Mouse (Mus musculus): Measurements from ENCODE around the gene Ccsap. TPM values are rescaled to one million over a fixed set of nuclear protein-coding genes. Genes with fewer than 3 reads are reported as not detected.

Ccsap gene
- polyA plus RNA-seq, 1 experiment, result not detected

- WGBS, result 12% methylated on average over 5 of the region's 5 CpGs
- H3K27ac ChIP-seq (ENCODE audit: insufficient read depth, low read depth, low read length), result peak overlapping the region; percentile 75
- TF ChIP-seq CTCF (IDR thresholded peaks at IDR 0.05; ENCODE audit: insufficient read depth, low read depth, low read length) (no peak), POLR2A (IDR thresholded peaks at IDR 0.05; ENCODE audit: insufficient read depth, low read depth, low read length) (no peak)
Observed at GRCm38 (mm10) chr8:123866971-123867370, 7.0 kb upstream of the Ccsap start.

GRCm38 (mm10) chr8:123865786-123866185, 5.8 kb upstream of the Ccsap start:
- Histone ChIP-seq H3K4me3 (ENCODE audit: insufficient read depth, low read depth, low read length) (no peak overlapping the region), H3K27ac (ENCODE audit: insufficient read depth, low read depth, low read length) (no peak overlapping the region), H3K4me1 (ENCODE audit: control insufficient read depth, insufficient read depth, low read length) (peaks cover 24% of the 10 kb centered on the region)
- TF ChIP-seq POLR2A (IDR thresholded peaks at IDR 0.05; ENCODE audit: insufficient read depth, low read depth, low read length) (no peak), CTCF (IDR thresholded peaks at IDR 0.05; ENCODE audit: insufficient read depth, low read depth, low read length) (no peak)
- WGBS, result 82% methylated on average over 7 of the region's 7 CpGs

More at GRCm38 (mm10) chr8:123866971-123867370, 7.0 kb upstream of the Ccsap start:
- Histone ChIP-seq H3K4me3 (ENCODE audit: insufficient read depth, low read depth, low read length) (no peak overlapping the region), H3K4me1 (ENCODE audit: control insufficient read depth, insufficient read depth, low read length) (peaks cover 24% of the 10 kb centered on the region)

GRCm38 (mm10) chr8:123860386-123860785, 377 bp upstream of the Ccsap start:
- peak overlapping the region; percentile 99; the same call in 1 of the 2 replicates for H3K27ac ChIP-seq (ENCODE audit: insufficient read depth, low read depth, low read length)
- WGBS, result 76% methylated on average over 4 of the region's 4 CpGs

GRCm38 (mm10) chr8:123858941-123859647, 915 bp downstream of the Ccsap start:
- Histone ChIP-seq H3K27ac (ENCODE audit: insufficient read depth, low read depth, low read length) (peak overlapping the region; percentile 99), H3K4me3 (ENCODE audit: insufficient read depth, low read depth, low read length) (peak overlapping the region; percentile 81), H3K4me1 (ENCODE audit: control insufficient read depth, insufficient read depth, low read length) (peaks cover 15% of the 10 kb centered on the region)
- WGBS, result under 1% methylated on average over 79 of the region's 79 CpGs
- TF ChIP-seq CTCF (IDR thresholded peaks at IDR 0.05; ENCODE audit: insufficient read depth, low read depth, low read length) (no peak), POLR2A (IDR thresholded peaks at IDR 0.05; ENCODE audit: insufficient read depth, low read depth, low read length) (0 out of 2 replicates have a peak, but pooled peaks have one; percentile 45)

More at GRCm38 (mm10) chr8:123860386-123860785, 377 bp upstream of the Ccsap start:
- Histone ChIP-seq H3K4me3 (ENCODE audit: insufficient read depth, low read depth, low read length) (peak overlapping the region; percentile 81), H3K4me1 (ENCODE audit: control insufficient read depth, insufficient read depth, low read length) (peaks cover 20% of the 10 kb centered on the region)
- TF ChIP-seq POLR2A (IDR thresholded peaks at IDR 0.05; ENCODE audit: insufficient read depth, low read depth, low read length) (no peak), CTCF (IDR thresholded peaks at IDR 0.05; ENCODE audit: insufficient read depth, low read depth, low read length) (no peak)

GRCm38 (mm10) chr8:123858574-123858940, 1.5 kb downstream of the Ccsap start:
- peak overlapping the region; percentile 75 for H3K27ac ChIP-seq (ENCODE audit: insufficient read depth, low read depth, low read length)
- under 1% methylated on average over 17 of the region's 17 CpGs for WGBS
- peaks cover 17% of the 10 kb centered on the region for H3K4me1 ChIP-seq (ENCODE audit: control insufficient read depth, insufficient read depth, low read length)
- TF ChIP-seq CTCF (IDR thresholded peaks at IDR 0.05; ENCODE audit: insufficient read depth, low read depth, low read length) (no peak), POLR2A (IDR thresholded peaks at IDR 0.05; ENCODE audit: insufficient read depth, low read depth, low read length) (no peak)
- H3K4me3 ChIP-seq (ENCODE audit: insufficient read depth, low read depth, low read length), result peak overlapping the region; percentile 81

GRCm38 (mm10) chr8:123857361-123857760, 2.6 kb downstream of the Ccsap start:
- WGBS, result 28% methylated on average over 3 of the region's 3 CpGs
- peak overlapping the region; percentile 81 for H3K4me3 ChIP-seq (ENCODE audit: insufficient read depth, low read depth, low read length)
- peak overlapping the region; percentile 75 for H3K27ac ChIP-seq (ENCODE audit: insufficient read depth, low read depth, low read length)
- TF ChIP-seq CTCF (IDR thresholded peaks at IDR 0.05; ENCODE audit: insufficient read depth, low read depth, low read length), result no peak
- TF ChIP-seq POLR2A (IDR thresholded peaks at IDR 0.05; ENCODE audit: insufficient read depth, low read depth, low read length), result no peak
- H3K4me1 ChIP-seq (ENCODE audit: control insufficient read depth, insufficient read depth, low read length), result peaks cover 8% of the 10 kb centered on the region

GRCm38 (mm10) chr8:123854733-123855475, 5.1 kb downstream of the Ccsap start:
- Histone ChIP-seq H3K4me3 (ENCODE audit: insufficient read depth, low read depth, low read length) (no peak overlapping the region), H3K27ac (ENCODE audit: insufficient read depth, low read depth, low read length) (no peak overlapping the region), H3K4me1 (ENCODE audit: control insufficient read depth, insufficient read depth, low read length) (peaks cover 18% of the 10 kb centered on the region)
- WGBS, result 62% methylated on average over 9 of the region's 9 CpGs
- TF ChIP-seq CTCF (IDR thresholded peaks at IDR 0.05; ENCODE audit: insufficient read depth, low read depth, low read length), result no peak
- TF ChIP-seq POLR2A (IDR thresholded peaks at IDR 0.05; ENCODE audit: insufficient read depth, low read depth, low read length), result no peak

- no peak for TF ChIP-seq CTCF (IDR thresholded peaks at IDR 0.05; ENCODE audit: insufficient read depth, low read depth, low read length)
- TF ChIP-seq POLR2A (IDR thresholded peaks at IDR 0.05; ENCODE audit: insufficient read depth, low read depth, low read length), result no peak
- H3K4me1 ChIP-seq (ENCODE audit: control insufficient read depth, insufficient read depth, low read length), result peaks cover 22% of the 10 kb centered on the region
- no peak overlapping the region for H3K27ac ChIP-seq (ENCODE audit: insufficient read depth, low read depth, low read length)
- no peak overlapping the region for H3K4me3 ChIP-seq (ENCODE audit: insufficient read depth, low read depth, low read length)
- 39% methylated on average over 1 of the region's 1 CpGs for WGBS
Observed at GRCm38 (mm10) chr8:123854252-123854651, 5.8 kb downstream of the Ccsap start.

GRCm38 (mm10) chr8:123851590-123851989, 8.4 kb downstream of the Ccsap start:
- no peak overlapping the region for H3K4me3 ChIP-seq (ENCODE audit: insufficient read depth, low read depth, low read length)
- H3K27ac ChIP-seq (ENCODE audit: insufficient read depth, low read depth, low read length), result no peak overlapping the region
- peaks cover 41% of the 10 kb centered on the region for H3K4me1 ChIP-seq (ENCODE audit: control insufficient read depth, insufficient read depth, low read length)
- TF ChIP-seq POLR2A (IDR thresholded peaks at IDR 0.05; ENCODE audit: insufficient read depth, low read depth, low read length) (no peak), CTCF (IDR thresholded peaks at IDR 0.05; ENCODE audit: insufficient read depth, low read depth, low read length) (no peak)
- 46% methylated on average over 5 of the region's 5 CpGs for WGBS
